Mouse (Mus musculus) naive thymus-derived CD4-positive, alpha-beta T cell, adult 2 months (primary cell): ENCODE results near the gene Dll3.

Source experiments
- DNase-seq: peaks from one replicate; pipeline ENCODE4 v3.0.0-alpha.2; 2011; ENCODE audit warnings: low read depth

The Dll3 gene

GRCm38 (mm10) chr7:28301616-28302433 lies at the start of gene Dll3:
Dll3 (minus strand) TSS chr7:28302238.
- DNase-seq = peak; percentile 41

- DNase-seq = peak; percentile 29
Observed at GRCm38 (mm10) chr7:28351676-28352191, 49.7 kb upstream of the Dll3 start.

DNA sequence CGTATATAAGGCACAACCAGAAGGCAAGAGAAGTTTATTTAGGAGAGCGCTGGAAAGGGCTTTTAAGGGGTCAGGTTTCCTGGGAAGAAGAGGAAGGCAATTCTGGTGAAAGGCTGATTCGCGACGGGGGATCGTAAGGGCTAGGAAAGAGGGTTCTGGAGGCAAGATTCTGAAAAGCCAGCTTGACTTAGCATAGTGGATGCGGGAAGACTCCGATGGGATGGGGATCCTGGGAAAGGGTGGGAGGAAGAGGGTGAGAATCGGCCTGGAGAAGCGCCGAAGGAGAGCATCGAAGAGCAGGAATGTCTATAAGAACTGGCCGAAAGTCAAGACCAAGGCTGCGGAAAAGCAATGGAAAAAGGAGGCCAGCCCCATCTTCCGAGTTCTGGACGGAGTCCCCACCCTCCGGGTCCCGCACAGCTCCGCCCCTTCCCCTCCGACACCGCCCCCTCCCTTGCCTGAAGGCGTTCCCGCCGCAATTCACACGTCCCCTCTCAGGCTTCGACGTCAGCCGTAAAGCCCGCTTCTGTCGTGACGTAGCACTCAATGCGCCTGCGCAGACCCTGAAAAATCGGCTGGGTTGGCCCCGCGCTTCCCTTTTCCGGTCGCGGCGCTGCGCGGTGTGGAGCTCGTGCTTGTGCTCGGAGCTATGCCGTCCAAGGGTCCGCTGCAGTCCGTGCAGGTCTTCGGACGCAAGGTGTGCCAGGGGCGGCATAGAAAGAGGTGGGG lies 48.3 kb upstream of the Dll3 start, which contains the start of gene Rps16:
Rps16 (plus strand) TSS at position 498 of the 729 bp plus-strand sequence.
- peak; percentile 98 for DNase-seq

DNA sequence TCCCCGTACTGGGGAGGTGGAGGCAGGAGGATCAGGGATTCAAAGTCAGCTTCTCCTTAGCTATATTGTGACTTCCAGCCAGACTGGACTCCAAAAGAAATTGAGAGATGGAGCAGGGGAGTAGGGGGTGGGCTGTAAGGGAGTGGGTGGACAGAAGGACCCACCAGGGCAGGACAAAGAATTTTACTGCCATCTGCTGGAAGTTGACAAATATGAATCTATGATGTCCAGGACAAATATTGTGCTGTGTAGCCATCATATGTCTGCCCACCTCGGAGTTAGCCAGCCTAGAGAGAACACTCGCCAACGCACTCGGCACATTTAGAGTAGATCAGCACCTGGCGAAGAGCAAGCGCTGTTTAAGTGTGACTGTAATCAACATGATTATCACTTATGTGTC lies 46.6 kb upstream of the Dll3 start:
- DNase-seq = no peak

DNA sequence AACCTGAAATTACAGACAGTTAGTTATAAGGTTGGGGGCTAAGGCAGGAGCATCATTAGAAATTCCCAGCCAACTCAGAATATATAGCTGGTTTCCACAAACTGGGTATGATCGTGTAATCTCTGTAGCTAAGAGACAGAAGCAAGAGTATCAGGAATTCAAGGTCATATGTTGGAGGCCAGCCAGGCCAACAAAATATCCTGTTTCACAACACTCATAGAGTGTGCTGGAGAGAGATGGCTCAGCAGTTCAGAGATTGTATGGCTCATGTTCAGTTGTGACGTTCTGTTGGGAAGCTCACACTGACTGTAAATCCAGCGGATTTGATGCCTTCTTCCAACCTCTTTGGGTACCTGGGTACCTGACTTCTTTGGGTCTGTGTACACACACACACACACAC lies 45.7 kb upstream of the Dll3 start:
- DNase-seq = no peak

DNA sequence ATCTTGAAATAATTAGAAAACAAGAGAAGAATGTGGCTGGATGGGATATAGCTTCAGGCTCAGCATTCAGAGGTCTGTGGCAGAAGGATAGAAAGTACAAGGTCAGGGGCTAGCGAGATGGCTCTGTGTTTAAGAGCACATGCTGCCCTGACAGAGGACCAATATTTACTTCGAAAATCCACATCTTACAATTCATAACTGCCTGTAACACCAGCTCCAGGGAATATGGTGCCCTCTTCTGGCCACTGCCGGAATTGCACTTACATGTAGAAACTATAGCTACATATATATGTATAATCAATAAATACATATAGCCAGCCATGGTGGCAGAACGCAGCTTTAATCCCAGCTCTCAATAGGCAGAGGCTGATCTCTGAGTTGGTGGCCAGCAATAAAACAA lies 42.6 kb upstream of the Dll3 start:
- peak; percentile 93 for DNase-seq

DNA sequence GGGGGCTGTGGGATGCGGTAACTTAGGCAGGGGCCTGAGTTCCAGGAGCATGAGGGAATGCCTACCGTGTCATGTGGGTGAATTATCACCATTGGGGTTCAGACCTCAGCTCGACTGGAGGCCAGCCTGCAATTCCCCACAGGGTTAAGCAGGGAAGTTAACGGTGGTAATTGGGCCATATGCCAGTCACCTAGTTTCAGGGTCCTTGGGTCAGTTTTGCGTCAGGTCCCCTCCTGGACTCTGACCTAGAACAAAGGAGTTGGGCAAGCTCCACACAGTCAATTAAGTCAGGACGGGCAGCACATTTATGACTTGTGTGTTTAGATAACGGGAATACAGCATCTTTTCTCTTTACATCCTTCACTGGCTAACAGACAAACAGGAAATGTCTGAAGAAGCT lies 39.3 kb upstream of the Dll3 start:
- no peak for DNase-seq

DNA sequence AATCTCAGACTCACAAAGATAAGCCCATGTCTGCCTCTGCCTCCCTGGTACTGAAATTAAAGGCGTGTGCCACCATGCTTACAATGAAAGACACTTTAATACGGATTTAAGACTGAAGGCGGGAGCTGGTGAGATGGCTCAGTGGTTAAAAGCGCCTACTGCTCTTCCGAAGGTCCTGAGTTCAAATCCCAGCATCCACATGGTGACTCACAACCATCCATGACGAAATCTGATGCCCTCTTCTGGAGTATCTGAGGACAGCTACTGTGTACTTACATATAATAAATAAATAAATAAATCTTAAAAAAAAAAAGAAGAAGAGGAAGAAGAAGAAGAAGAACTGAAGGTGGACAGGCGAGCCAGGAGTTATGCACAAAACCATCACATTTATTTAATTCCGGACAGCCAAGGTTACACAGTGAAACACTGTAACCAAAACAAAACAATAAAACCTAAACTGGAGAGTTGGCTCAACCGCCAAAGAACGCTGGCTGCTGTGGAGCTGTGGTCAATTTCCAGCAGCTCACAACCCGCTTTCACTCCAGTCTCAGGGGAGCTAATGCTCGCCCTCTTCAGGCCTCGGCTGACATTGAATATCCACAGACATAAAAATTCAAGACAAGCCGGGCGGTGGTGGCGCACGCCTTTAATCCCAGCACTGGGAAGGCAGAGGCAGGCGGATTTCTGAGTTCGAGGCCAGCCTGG lies 37.3 kb upstream of the Dll3 start:
- peak; percentile 82 for DNase-seq

DNA sequence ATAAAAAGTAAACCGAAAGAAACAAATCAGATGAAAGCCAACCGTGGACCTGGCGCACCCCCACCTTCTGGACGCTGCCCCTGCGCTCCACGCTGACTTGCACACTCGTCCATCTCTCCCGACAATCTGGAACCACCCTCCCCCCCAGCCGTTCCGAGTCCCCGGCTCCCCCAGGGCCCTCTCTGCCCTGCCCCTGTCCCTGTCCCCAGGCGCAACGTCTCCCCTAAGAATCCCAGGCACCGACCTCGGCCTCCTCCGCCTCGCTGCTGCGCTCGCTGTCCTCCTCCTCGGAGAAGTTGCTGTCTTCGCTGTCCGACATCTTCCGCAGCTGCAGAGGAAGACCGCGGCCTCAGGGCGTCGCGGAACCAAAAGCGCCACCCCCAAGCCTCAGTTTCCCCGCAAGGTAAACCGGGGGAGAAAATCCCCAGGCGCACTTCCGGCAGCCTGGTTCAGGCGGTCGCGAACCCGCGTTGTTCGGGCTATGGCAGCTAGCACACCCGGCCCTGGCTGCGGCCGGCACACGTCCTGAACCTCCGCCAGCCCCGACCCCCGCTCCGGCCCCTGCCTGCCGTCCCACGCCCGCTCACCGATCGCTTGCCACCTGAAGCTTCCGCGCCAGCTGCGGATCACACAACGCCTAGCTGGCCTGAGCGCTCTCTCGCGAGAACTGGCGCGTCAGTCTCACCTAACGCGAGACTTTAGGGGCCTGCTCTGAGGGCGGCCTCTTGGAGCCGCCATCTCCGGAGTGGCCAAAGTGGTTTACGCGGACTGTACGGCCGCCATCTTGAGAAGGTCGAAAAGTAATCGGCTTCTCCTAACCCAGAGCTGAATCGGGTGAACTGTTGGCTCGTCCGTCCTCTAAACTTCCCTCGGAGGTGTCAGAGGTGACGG lies 36.3 kb upstream of the Dll3 start, which contains the start of gene Supt5:
Supt5 (minus strand) TSS at position 639 of the 891 bp plus-strand sequence.
- peak; percentile 99 for DNase-seq

- no peak for DNase-seq
Observed at GRCm38 (mm10) chr7:28335471-28335870, 33.4 kb upstream of the Dll3 start.

DNA sequence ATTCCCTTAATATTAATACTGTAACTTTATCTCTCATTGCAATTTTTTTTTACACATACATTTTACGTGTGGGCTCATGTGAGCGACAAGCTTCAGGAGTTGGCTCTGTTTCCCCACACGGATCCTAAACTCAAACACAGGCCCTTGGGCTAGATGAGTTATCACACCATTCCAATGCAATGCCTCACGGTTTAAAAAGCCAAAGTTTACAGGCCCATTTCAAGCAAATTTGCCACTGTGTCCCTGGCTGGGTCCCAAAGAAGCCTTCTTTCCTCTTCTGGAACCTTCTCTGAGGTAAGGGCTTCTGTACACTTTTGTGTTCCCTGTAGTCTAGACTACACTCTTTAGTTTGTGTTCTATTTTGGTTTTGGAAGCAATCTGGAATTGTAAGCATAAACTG lies 32.5 kb upstream of the Dll3 start:
- no peak for DNase-seq

DNA sequence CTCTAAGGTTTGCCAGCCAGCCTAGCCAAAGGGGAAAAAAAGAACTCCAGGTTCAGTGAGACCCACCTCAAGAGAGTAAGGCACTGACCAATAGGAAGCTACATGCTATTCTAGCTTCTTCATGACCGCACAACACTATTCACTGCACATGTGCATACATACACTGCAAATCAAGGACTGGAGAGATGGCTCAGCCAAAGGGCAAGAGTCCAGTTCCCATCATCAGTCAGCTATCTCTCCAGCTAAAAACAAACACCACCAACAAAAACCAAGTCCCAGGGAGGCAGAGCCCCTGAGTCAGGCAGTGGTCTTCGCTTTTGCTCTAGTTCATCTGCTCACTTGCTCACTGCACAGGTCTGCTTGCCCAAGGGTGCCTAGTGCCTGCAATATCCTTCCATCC lies 26.2 kb upstream of the Dll3 start:
- DNase-seq = no peak

DNA sequence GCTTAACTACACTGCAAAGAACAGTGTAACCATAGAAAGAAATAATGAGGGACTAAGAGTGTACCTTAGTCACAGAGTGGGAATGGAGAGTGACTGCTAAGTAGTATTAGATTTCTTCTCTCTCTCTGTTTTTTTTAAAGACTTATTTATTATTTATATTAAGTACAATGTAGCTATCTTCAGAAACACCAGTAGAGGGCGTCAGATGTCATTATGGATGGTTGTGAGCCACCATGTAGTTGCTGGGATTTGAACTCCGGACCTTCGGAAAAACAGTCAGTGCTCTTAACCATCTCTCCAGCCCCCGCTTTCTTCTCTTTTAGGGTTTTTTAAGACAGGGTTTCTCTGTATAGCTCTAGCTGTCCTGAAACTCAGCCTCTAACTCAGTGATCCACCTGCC lies 24.4 kb upstream of the Dll3 start:
- DNase-seq = no peak

- DNase-seq = no peak
Observed at GRCm38 (mm10) chr7:28325293-28325692, 23.3 kb upstream of the Dll3 start.

- no peak for DNase-seq
Observed at GRCm38 (mm10) chr7:28321974-28322720, 20.1 kb upstream of the Dll3 start.

DNA sequence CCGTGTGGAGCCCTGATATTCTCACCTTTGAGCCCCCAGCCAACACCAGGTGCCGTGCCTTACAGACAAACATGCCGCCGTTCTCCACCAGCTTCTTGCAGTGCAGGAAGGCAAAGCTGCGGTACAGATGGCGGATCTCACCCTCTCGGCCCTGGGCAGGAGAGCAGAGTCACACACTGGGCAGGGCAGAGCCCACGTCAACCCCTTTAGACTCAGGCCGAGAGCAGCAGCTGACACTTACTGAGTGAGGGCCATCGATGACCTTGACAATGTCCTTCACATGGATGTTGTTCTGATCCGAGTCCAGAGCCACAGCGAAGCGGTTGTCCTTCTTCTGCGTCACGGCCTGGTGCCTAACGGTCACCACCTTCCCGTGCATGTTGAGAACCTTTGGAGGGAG lies 16.7 kb upstream of the Dll3 start:
- DNase-seq = no peak

GRCm38 (mm10) chr7:28318036-28318435 lies 16.0 kb upstream of the Dll3 start:
- no peak for DNase-seq

DNA sequence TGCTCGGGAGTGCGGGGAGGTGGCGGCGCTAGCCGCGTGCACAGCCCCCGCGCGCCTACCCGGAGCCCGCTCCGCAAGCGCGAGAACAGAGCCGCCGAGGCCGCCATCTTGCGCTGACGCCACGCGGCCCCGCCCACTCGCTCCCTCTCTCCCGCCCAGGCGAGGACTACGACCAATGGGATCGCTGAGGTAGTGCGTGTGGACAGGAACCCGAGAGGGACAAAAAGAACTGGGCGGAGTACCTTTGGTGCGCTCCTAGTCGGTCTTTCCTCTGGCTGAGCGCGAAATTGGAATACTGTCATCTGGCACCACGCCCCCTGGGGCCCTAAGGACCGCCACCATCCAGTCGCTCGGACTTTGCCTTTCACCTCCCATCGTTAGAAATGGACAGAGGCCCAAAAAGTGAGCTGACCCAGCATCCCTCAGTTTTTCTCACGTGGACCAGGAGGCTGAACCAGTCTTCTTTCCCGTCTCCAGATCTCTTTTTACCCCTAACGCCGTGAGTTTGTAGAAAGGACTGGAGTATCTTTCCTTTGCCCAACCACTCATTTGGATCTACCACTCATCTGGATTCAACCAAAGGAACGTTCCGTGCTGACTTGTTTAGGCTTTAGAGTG lies 10.0 kb upstream of the Dll3 start, which contains the start of gene Timm50:
Timm50 (minus strand) TSS at position 147 of the 618 bp plus-strand sequence.
- peak; percentile 96 for DNase-seq

DNA sequence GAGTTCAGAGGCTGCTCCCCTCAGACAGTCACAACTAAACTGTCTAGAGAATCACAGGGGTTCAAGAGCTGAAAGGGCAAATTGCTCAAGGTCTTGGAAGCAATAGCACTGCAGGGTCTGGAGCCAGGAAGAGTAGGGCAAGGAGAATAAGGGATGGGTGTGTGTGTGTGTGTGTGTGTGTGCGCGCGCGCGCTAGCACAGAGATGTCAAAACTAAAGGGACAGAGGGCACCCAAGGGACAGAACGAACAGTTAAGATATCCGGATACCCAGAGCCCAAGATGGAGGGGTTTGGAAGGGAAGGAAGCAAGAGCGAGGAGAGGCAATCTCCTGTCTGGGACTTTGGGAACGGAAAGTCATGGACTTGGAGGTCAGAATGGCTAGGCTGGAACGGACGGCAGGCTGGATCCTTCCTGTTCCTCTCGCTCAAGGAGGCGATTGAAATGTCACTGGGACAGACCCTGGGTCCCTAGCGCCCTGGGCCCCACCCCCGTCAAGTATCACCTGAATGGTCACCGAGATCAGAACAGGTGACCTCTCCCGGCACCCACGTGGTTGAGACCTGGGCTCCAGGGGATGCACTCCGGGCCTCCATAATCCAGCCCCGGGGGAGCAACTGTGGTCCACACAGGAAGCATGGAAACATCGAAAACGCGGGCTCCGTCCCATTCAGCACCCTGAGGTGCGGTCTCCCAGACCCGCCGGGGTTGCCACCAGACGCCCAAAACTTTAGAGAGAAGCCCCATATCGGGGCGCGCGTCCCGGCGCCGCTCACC lies 9.3 kb upstream of the Dll3 start:
- DNase-seq = peak; percentile 37
